Mouse (Mus musculus) thymus, adult 2 months (tissue): ENCODE results near the gene Tor1a.

Experiments used
- CTCF ChIP-seq: fragments of 200-500 bp; IDR thresholded peaks from 2 replicates; pipeline ENCODE4 v1.5.1; 2012; ENCODE audit warnings: mild to moderate bottlenecking, control low read depth, low read length, moderate library complexity, borderline replicate concordance; ENCODE audit not compliant: control insufficient read depth, poor library complexity, insufficient read depth; ENCODE audit errors: extremely low read depth
- POLR2A ChIP-seq: fragments of 200-500 bp; IDR thresholded peaks from 2 replicates; pipeline ENCODE4 v1.6.1; 2012; ENCODE audit warnings: mild to moderate bottlenecking, low read length, control low read depth, moderate library complexity; ENCODE audit not compliant: control insufficient read depth, poor library complexity, insufficient read depth; ENCODE audit errors: extremely low read depth

- TF ChIP-seq CTCF (no peak), POLR2A (no peak)
Observed at GRCm38 (mm10) chr2:30933032-30933431, 34.7 kb downstream of the Tor1a start.
